Mouse (Mus musculus) heart, adult 8-10 months (tissue): ENCODE results near the gene Serpina7. TPM values are rescaled to one million over a fixed set of nuclear protein-coding genes. Genes with fewer than 3 reads are reported as not detected.

Source experiments
- DNase-seq: peaks from one replicate; pipeline ENCODE4 v3.0.0; 2022; ENCODE audit warnings: low spot score
- total RNA-seq, 4 experiments: library from RNA; stranded (reverse); gene quantifications; 2 replicates each; pipeline ENCODE4 v1.2.4; 2022

Gene Serpina7
- not detected for total RNA-seq

DNA sequence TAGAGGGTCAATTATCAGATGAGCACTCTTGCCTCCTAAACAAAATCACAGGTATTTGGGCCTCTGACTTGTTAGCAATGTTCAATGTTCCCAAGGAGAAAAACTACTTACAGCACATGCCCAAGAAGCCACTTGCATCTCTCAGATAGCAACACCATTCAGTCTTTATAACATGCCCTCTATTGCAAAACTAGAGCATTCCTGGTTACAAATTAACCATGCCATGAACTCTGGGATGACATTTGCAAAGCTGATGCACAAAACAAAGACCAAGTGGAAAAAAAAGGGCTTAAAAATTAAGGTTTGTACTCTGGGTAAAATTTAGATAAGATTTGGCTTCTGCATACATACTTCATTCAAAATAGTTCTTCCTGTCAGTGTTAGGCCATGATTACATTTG lies at the start of gene Serpina7:
TSS of gene Serpina7 (minus strand) at position 160 of the 400 bp plus-strand sequence.
- no peak for DNase-seq

DNA sequence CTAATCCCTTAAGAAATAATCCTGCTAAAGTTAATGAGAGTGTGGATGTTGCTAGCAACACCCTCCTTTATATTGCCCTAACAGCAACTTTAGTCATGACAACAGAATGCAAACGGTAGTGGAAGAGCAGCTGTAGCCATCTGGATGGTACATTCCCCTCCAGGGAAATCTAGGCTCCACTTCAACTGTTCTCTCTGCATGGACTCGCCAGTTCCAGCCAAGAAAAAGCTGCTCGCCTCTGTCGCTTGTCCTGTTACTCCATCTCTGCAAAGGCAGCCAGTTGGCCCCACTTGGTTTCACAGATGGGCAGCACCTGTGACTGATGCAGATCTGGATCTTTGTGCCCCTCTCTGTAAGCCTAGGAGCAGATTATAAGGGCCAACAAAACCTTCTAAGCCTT lies 49.0 kb upstream of the Serpina7 start:
- peak; percentile 9 for DNase-seq

DNA sequence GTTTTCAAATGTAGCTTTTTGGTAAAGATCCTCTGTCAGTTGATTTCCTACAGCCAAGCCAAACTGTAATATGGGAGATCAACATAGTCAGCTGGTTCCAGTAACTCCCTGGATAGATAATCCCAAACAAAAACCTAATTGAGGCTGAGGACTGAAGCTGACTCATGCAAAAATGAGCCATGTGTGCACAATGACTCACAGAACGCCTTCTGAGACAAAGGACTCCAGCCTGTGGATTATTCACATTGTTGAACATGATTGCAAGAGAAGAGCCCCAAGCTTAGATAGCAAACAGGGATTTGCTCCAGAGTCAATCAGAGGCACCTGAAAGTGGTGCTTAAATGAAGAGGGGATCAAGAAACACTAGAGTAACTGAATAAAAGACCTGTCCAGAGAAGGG lies 12.2 kb upstream of the Serpina7 start:
- DNase-seq: no peak

DNA sequence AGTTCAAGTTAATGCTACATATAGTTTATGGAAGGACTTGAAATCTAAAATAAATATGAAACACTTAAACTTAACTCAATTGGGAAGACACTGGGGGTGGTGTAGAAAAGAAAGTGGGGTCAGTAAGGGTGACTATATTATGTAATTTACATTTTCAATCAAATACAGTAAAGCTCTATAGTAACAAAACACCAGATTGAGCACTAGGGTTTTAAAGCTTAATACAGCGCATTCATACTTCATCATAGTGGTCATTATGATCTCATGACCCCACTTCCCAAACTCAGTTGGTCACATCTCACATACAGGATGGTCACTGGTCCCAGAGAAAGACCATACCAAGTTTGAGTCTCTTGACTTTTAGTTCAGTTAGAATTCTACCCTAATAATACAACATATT lies 907 bp upstream of the Serpina7 start, which contains the start of gene 4930513O06Rik:
TSS of gene 4930513O06Rik (plus strand) at position 301 of the 400 bp plus-strand sequence.
- no peak for DNase-seq

DNA sequence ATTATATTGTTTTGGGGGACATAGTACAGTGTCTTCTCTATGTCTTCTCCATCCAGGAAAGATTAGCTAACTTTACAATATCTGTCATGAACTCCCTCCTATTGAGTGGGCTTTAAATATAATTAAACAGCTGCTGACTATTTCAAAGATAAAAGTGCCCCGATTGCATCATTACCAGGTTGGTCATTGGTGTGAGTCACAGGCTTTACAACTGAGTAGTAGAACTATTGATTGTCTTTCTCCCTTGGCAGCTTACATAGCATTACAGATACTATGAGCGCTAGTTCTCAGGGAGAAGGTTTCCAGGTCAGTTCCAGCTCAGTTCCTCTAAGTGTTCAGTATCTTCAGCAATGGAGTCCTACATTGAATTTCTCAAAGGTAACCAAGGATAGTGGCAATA lies 6.5 kb downstream of the Serpina7 start:
- DNase-seq: no peak

DNA sequence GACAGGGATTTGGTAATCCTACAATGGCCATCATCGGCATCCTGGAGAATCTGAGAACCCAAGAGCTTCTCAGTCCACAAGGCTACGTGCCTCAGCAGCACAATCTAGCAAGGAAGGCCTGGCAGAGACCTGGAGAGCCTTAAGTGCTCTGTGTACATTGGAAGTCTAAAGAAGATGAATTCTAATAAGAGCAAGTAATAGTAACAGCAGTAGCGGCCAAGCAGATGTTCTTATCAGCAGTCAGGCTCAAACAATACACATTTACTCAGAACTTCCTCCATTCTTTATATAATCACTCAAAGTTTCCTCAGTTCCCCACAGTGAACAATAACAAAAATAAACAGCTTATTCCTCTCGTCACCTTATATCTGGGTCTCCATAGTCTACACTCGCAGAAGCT lies 21.0 kb downstream of the Serpina7 start:
- no peak for DNase-seq

DNA sequence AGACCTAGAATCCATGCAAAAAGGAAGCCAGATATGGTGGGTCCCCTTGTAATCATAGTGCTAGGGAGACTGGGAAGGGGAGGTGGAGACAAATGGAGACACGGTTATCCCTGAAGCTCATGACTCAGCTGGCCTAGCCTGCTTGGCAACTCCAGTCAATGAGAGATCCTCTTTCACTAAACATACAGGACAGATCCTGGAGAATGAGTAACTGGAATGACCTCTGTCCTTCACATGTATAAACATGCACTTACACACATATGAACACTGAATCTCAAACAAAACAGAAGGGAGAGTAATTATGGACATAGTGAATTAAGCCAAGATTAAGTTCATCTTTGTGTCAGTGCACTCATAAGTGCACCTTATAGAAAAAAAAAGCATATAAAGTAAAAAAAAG lies 31.9 kb downstream of the Serpina7 start:
- DNase-seq: no peak

DNA sequence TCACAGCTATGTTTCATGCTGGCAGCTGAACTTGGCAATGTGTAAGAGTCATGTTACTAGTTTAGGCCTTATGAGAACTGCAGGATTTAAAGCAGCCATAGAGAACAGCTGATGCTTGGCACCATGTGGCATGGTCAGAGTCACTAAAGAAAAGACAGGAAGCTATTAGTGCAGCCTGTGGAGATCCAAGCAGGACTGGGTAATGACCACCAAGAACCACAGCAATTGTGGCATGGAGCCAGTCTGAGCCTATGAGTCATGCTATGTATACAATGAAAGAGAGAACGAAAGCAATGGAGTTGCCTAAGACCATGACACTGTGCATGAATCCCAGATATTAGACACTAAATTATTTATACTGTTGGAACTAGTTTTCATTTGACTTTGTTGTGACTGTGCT lies 33.1 kb downstream of the Serpina7 start:
- no peak for DNase-seq

DNA sequence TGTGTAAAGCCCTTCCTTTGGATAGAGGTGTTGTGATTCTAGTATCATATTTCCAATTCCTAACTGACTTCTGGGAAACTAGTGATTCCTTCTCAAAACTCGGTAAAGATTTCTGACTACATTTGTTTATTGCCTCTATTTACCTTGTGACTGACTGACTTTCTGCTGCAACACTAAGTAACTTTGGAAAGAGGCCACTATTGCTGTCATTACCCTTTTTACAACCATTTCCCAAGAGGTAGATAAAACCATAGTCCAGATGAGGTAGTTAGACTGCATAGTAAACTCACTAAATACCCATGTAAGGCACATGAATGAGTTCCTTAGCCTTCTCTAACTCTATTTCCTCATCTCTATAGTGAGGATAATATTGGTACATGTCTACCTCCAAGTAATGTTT lies 43.9 kb downstream of the Serpina7 start:
- DNase-seq: no peak

DNA sequence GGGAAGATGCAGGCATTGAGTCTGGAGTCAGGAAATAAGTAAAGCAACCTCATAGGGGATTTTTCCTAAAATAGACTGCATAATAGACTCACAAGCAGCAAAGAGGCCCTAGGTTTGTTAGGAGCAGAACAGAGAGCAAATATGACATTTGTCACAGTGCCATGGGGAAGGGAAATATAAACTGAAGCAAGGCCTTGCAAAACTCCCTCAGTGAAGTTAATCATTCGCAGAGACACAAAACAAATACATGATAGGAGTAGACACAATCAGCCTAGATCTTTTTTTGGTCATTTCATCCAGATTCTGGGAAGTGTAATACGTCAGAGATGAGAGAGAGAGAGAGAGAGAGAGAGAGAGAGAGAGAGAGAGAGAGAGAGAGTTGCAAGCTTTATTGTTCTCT lies 45.7 kb downstream of the Serpina7 start:
- DNase-seq: no peak

DNA sequence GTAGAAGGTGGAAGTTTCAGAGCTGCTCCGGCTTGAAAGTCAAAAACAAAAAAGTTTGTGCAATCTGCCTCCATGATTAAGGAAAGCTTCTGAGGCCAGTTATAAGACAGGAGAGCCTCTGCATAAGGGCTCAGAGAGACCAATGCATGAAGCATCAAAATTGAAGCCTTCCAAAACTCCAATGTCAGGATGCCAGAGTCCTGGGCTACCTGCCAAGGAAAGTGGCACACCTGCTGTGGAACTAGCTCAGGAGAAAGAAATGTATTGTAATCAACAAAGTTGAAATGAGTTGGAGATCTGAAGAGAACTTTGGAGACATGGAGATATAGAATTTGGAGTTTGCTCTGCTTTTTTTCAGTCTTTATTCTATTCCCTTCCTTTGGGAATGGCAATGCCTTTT lies 47.4 kb downstream of the Serpina7 start:
- no peak for DNase-seq

Other genes with a start within 250 kb of the Serpina7 start
- gene Nrk, start 170.8 kb downstream of the Serpina7 start, total RNA-seq: under 1 TPM; 0.31 to 0.60 (median 0.56) TPM
- not detected for gene 4930513O06Rik, start 1.0 kb upstream of the Serpina7 start, total RNA-seq
- gene 4933428M09Rik, start 94.0 kb upstream of the Serpina7 start, total RNA-seq: not detected
- gene Mum1l1, start 124.8 kb upstream of the Serpina7 start, total RNA-seq: 1 to 10 TPM; 1.7 to 2.9 (median 2.5) TPM
- not detected for gene Trap1a, start 248.4 kb upstream of the Serpina7 start, total RNA-seq